9 mouse cellular contexts compared by ENCODE assay signal in genomic region chr17:29541419-29541818, GRCm38 (mm10). TPM values are rescaled to one million over a fixed set of nuclear protein-coding genes. Genes with fewer than 3 reads are reported as not detected.
A peak's percentile ranks its signal among the peaks of the same experiment; 100 is the strongest.
DNase-seq lines count a peak whose midpoint lies in the region; ATAC-seq lines count a peak whose summit lies in the region.
"Had no signal": no experiment of that assay in that cellular context is flagged by ENCODE, and none has a peak within 500 bp of the region (broad histone marks: within the 10 kb centered on the region; RNA-seq: fewer than 3 reads in every experiment).

No protein-coding gene starts in this region.

- H3K4me3 ChIP-seq in forebrain, embryonic 12.5 days (replicated peaks): no peak overlapping the region

- no peaks in the 10 kb centered on the region for H3K9me3 ChIP-seq in forebrain, embryonic 12.5 days

- no peak for ATAC-seq in inflammation-experienced regulatory T-cells, adult 6 months
- no peak for ATAC-seq in forebrain, embryonic 12.5 days (ENCODE audit: low FRiP score)

- 91% methylated on average over 14 of the region's 14 CpGs for WGBS in forebrain, embryonic 12.5 days

- peak; percentile 70 for DNase-seq in urinary bladder, postnatal 14 days (ENCODE audit: low spot score)
- no peak for DNase-seq in urinary bladder, postnatal 10 days (ENCODE audit: low spot score)
- DNase-seq in fat pad, adult 2 months (ENCODE audit: extremely low read depth, low read depth, low spot score): peak; percentile 84
- peak; percentile 71 for DNase-seq in kidney, adult 18-20 months
- peak; percentile 76 to 89 for DNase-seq in lung, postnatal 4 days
- DNase-seq in thymus, adult 18-20 months: no peak

- no peak overlapping the region for H3K27ac ChIP-seq in forebrain, embryonic 12.5 days

- H3K9ac ChIP-seq in forebrain, embryonic 12.5 days: no peak overlapping the region

- H3K36me3 ChIP-seq in forebrain, embryonic 12.5 days (replicated peaks): no peaks in the 10 kb centered on the region

- H3K4me1 ChIP-seq in forebrain, embryonic 12.5 days: no peaks in the 10 kb centered on the region

- no peaks in the 10 kb centered on the region for H3K27me3 ChIP-seq in forebrain, embryonic 12.5 days

- H3K4me2 ChIP-seq in forebrain, embryonic 12.5 days: no peak overlapping the region

RNA-seq across cellular contexts. Expression of gene Gm17657, which starts 8.0 kb away (rescaled TPM):
- polyA plus RNA-seq in inflammation-experienced regulatory T-cells, adult 6 months (2017; shearing (Covaris generic)): under 1 TPM in 2 of 3 experiments, not detected in 1; 0.23 to 0.39 TPM
- polyA plus RNA-seq in forebrain, embryonic 12.5 days (2016; fragmentation: Nextera tagmentation; extraction: Ambion mirVana): not detected in 2 replicates
- polyA plus RNA-seq: spleen, adult 2 months had no signal

RNA-seq across cellular contexts. Expression of gene Tbc1d22b, which starts 8.2 kb away (rescaled TPM):
- polyA plus RNA-seq in inflammation-experienced regulatory T-cells, adult 6 months (2017; shearing (Covaris generic)): 10 to 100 TPM in 2 of 3 experiments, 1 to 10 TPM in 1; 9.0 to 11.5 (median 11.4) TPM
- 24.3 and 27.0 TPM in 2 replicates for polyA plus RNA-seq in forebrain, embryonic 12.5 days (2016; fragmentation: Nextera tagmentation; extraction: Ambion mirVana)

RNA-seq across cellular contexts. Expression of gene Tmem217, which starts 10.8 kb away (rescaled TPM):
- 1 to 10 TPM in 2 of 3 experiments, not detected in 1; 1.1 to 1.3 TPM for polyA plus RNA-seq in inflammation-experienced regulatory T-cells, adult 6 months (2017; shearing (Covaris generic))
- 1.2 and 1.5 TPM in 2 replicates for polyA plus RNA-seq in forebrain, embryonic 12.5 days (2016; fragmentation: Nextera tagmentation; extraction: Ambion mirVana)
- polyA plus RNA-seq: spleen, adult 2 months had no signal

RNA-seq across cellular contexts. Expression of gene Pim1, which starts 50.9 kb away (rescaled TPM):
- polyA plus RNA-seq in inflammation-experienced regulatory T-cells, adult 6 months (2017; shearing (Covaris generic)): 100 to 1,000 TPM; 255 to 344 (median 288) TPM
- polyA plus RNA-seq in forebrain, embryonic 12.5 days (2016; fragmentation: Nextera tagmentation; extraction: Ambion mirVana): 18.9 and 22.6 TPM in 2 replicates

Comparison
In these comparisons a context has a peak if more than half of its experiments do, and no peak if none do; other contexts are left out.
1. DNase-seq: peak in urinary bladder, postnatal 14 days (single experiment), fat pad, adult 2 months (single experiment), kidney, adult 18-20 months (single experiment) and lung, postnatal 4 days (2 of 2); none in urinary bladder, postnatal 10 days (single experiment) and thymus, adult 18-20 months (0 of 2).